Mouse (Mus musculus): Measurements from ENCODE around the gene Tmem41b. TPM values are rescaled to one million over a fixed set of nuclear protein-coding genes. Genes with fewer than 3 reads are reported as not detected.

Tmem41b gene
- polyA plus RNA-seq (2012; rRNA removed) = 45.3 and 47.1 TPM in 2 replicates

DNA sequence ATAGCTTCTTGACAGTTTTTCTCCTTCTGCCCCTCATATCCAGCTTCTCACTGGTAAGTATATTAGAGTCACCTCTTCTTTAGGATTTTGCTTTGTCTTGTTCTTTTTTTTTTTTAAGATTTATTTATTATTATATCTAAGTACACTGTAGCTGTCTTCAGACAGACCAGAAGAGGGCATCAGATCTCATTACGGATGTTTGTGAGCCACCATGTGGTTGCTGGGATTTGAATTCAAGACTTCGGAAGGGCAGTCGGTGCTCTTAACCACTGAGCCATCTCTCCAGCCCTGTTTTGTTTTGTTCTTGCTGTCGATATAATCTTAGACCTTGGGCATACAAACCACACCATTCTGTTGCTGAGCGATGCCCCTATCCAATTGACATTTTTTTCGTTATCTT, at the start of gene Tmem41b:
Tmem41b (minus strand) TSS at position 155 of the 400 bp plus-strand sequence.

DNA sequence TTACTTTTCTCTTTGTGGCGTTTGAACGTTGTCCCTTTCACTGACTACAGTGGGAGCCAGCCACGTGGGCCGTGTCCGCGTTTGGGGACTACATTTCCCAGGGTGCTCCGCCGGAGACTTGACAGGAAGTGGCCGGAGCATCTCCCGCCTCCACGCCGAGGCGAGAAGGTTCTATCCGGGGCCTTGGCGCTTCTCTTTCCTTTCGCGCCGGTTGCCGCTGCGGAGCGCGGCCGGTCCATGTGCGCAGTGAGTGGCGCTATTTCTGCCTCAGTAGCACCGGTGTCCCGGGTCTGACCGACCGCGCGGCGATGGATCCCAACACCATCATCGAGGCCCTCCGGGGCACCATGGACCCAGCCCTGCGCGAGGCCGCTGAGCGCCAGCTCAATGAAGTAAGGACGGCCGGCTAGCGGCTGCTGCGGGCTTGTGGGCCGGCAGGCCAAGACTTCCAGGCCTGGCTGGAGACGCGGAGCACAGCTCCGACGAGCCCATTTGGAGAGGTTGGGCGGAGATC, 31.4 kb upstream of the Tmem41b start, which contains the start of gene Ipo7:
Ipo7 (plus strand) TSS at position 158 of the 514 bp plus-strand sequence.

DNA sequence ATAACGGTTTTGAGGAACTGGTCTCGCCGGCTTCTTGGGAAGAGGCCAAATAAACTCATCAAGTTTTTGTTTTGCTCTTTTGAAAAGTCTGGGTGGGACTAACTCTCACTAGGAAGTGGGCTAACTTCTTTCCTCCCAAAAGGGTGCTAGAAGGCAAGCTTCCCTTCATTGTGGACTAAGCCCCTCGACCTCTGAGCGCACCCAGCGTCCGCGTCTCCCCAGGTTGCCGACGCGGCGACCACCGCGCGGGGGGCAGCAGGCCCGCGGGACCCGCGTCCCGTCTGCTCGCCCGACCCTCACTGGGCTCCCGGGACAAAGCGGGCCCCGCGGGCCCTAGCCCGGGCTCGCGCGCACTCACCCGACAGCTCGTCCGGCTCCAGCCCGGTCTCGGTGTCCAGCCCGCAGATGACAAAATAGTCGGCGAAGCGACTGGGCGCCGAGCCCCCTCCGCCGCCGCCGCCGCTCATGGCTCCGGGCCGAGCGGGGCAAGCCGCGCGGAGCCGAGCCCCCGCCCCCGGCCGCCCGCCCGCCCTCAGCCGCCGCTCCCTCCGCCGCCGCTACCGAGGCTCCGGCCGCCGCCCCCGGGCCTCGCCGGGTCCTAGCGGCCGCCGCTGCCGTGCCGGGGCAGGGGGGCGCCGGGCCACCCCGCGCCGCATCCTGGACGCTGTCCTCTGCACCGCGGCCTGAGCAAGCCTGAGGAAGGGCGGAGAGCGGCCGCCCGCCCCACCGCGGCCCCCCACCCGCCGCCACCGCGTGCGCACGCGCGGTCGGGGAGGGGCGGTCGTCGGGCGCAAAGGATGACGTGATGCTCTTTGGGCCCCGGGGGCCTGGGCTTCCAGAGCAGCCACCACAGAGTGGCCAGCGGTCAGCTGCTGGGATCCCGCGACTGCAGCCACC, 26.8 kb downstream of the Tmem41b start, which contains the start of gene Dennd5a:
Dennd5a (minus strand) TSS at position 755 of the 897 bp plus-strand sequence.

Other genes starting within 250 kb of the Tmem41b start
- 89.7 and 97.2 TPM in 2 replicates for gene Tmem9b, start 234.1 kb downstream of the Tmem41b start, polyA plus RNA-seq (2012; rRNA removed)
- gene Nrip3, start 204.9 kb downstream of the Tmem41b start, polyA plus RNA-seq (2012; rRNA removed) = 9.8 and 12.2 TPM in 2 replicates
- 0.48 and 0.68 TPM in 2 replicates for gene Scube2, start 121.2 kb downstream of the Tmem41b start, polyA plus RNA-seq (2012; rRNA removed)
- gene Dennd5a, start 26.5 kb downstream of the Tmem41b start, polyA plus RNA-seq (2012; rRNA removed) = 125 and 126 TPM in 2 replicates
- gene Ipo7, start 31.3 kb upstream of the Tmem41b start, polyA plus RNA-seq (2012; rRNA removed) = 50.7 and 55.3 TPM in 2 replicates
- 12.8 and 14.2 TPM in 2 replicates for gene Zfp143, start 74.3 kb upstream of the Tmem41b start, polyA plus RNA-seq (2012; rRNA removed)
- gene Wee1, start 135.1 kb upstream of the Tmem41b start, polyA plus RNA-seq (2012; rRNA removed) = 5.3 and 5.4 TPM in 2 replicates
- gene Swap70, start 234.8 kb upstream of the Tmem41b start, polyA plus RNA-seq (2012; rRNA removed) = 5.5 and 6.0 TPM in 2 replicates